Mouse (Mus musculus) liver, embryonic 14 days (tissue): ENCODE measurements around the gene Hbb-bs. TPM values are rescaled to one million over a fixed set of nuclear protein-coding genes. Genes with fewer than 3 reads are reported as not detected.

Experiments
- polyA plus RNA-seq: library from polyadenylated mRNA; depleted of rRNA; stranded (reverse); fragments of >200 nt; gene quantifications from 2 replicates; pipeline ENCODE4 v1.2.3, GENCODE M21; 2012; rRNA removed

Hbb-bs gene
- 210,584 and 218,066 TPM in 2 replicates for polyA plus RNA-seq

DNA sequence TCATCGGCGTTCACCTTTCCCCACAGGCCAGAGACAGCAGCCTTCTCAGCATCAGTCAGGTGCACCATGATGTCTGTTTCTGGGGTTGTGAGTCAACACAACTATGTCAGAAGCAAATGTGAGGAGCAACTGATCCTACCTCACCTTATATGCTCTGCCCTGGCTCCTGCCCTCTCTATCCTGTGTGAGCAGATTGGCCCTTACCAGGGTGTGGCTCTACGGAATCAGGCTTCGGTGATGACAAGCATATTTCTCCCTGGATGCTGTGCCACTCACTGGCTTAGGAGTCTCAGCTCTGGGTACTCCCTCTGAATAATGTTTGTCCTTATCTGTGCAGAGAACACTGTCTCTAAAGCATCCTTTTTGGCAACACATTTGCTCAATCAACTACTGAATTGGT is at the start of gene Hbb-bs:
TSS of gene Hbb-bs (minus strand) at position 289 of the 400 bp plus-strand sequence.

DNA sequence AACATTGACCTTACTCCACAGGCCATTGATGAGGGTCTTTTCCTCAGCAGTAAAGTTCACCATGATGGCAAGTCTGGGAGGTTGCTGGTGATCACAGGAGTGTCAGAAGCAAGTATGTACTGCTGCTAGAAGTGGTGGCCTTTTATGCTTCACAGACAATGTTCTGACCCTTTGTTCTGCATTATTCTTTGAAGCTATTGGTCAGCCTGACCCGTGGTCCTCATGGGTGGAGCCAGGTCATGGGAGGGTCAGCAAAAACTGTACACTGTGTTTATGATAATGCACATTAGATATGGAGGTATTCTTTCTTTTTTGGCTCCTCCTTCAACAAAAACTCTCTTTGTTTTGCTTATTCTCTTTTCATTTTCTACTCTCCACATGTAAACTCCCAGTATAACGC is 25.2 kb upstream of the Hbb-bs start, which contains the start of gene Hbb-y:
TSS of gene Hbb-y (minus strand) at position 127 of the 400 bp plus-strand sequence.

DNA sequence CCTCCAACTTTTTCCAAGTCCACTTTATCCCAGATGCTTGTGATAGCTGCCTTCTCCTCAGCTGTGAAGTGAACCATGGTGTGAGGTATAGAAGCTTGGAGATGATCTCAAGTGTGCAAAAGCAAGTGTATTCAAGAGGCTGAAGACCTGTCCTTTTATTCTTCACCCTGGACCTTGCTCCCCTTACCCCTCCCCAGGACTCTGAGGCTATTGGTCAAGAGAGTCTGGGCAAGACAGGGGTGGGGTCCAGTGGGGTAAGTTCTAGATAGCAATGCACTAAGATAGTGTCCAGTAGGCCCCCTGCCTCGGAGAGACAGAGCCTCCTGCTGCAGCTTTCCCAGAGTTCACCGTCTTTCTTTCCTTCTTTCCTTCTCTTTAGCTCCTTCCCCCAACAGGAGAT is 15.1 kb upstream of the Hbb-bs start, which contains the start of gene Hbb-bh1:
TSS of gene Hbb-bh1 (minus strand) at position 131 of the 400 bp plus-strand sequence.

DNA sequence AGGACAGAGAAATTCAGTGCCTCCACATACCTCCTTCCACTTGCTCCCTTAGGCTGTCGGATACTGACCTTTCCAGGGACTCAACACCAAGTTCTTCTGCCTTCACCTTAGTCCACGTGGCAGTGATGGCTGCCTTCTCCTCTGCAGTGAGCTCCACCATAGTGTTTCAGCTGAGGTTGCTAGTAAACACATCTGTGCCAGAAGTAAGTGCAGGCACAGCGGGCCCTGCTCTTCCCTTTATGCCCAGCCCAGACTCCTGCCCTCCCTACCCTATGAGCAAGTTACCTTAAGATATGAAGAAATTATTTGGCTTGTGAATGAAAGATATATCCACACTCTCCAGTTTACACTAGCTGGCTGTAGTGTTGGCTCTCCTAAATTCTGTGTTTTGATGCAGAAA is 12.4 kb upstream of the Hbb-bs start, which contains the start of gene Hbb-bh2:
TSS of gene Hbb-bh2 (minus strand) at position 253 of the 400 bp plus-strand sequence.

DNA sequence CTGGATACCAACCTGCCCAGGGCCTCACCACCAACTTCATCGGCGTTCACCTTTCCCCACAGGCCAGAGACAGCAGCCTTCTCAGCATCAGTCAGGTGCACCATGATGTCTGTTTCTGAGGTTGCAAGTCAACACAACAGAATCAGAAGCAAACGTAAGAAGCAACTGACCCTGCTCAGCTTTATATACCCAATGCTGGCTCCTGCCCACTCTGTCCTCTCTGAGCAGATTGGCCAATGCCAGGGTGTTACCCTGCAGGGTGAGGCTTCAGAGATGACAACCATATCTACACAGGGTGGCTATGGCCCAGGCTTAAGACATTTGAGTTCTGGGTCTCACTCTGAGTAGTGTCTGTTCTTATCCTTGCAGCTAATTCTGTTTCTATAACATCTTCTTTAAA is 14.1 kb downstream of the Hbb-bs start, which contains the start of gene Hbb-bt:
TSS of gene Hbb-bt (minus strand) at position 231 of the 400 bp plus-strand sequence.

DNA sequence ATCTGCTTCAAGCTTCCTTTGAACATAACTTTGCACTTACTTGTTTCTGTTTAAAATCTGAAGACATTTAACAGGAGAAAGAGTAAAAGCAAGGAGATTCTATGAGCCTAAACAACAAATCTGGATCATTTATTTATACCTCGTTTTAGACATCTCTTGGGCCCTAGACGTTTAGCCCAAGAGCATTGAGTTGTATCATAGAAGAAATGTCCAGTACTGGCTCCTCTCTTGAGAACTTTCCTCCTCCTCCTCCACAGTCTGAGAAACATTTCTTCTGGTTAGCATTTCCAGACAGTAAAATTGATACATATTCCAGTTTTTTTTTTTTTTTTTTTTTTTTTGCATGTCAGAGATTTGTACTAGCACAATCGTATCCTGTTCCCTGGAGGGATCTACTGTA is 36.2 kb downstream of the Hbb-bs start, which contains the start of gene Olfr67:
TSS of gene Olfr67 (minus strand) at position 101 of the 400 bp plus-strand sequence.

DNA sequence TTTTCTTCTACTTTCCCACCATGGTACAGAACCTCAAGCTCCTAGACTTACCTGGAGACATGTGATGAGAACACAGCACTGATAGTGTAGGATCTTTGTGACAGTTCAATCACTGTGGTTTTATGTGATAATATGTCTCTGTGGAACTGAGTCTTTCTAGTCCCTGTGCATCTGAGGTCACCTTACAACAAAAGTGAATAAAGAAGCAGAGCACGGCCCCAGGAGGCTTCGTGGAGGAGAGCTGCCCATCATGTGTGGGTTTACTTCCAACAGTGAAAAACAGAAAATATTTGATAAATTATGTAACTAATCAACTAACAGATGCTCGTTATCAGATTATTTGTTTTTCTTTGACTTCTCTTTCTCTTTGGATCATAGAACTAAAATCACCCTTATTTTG is 48.3 kb downstream of the Hbb-bs start, which contains the start of gene Olfr68:
TSS of gene Olfr68 (minus strand) at position 101 of the 400 bp plus-strand sequence.

Other genes starting within 250 kb of the Hbb-bs start
- not detected in 2 replicates for gene Olfr618, start 238.0 kb downstream of the Hbb-bs start, polyA plus RNA-seq
- not detected in 2 replicates for gene Olfr619, start 227.5 kb downstream of the Hbb-bs start, polyA plus RNA-seq
- gene Olfr620, start 215.6 kb downstream of the Hbb-bs start, polyA plus RNA-seq, result not detected in 2 replicates
- 0.02 TPM in 1 of 2 replicates, not detected in the other for gene Olfr622, start 185.4 kb downstream of the Hbb-bs start, polyA plus RNA-seq
- not detected in 2 replicates for gene Olfr623, start 164.4 kb downstream of the Hbb-bs start, polyA plus RNA-seq
- under 0.01 TPM in 2 replicates for gene Olfr624, start 156.9 kb downstream of the Hbb-bs start, polyA plus RNA-seq
- gene Olfr625-ps1, start 145.4 kb downstream of the Hbb-bs start, polyA plus RNA-seq, result not detected in 2 replicates
- not detected in 2 replicates for gene Olfr243, start 113.4 kb downstream of the Hbb-bs start, polyA plus RNA-seq
- gene Olfr628, start 97.7 kb downstream of the Hbb-bs start, polyA plus RNA-seq, result not detected in 2 replicates
- gene Olfr629, start 83.2 kb downstream of the Hbb-bs start, polyA plus RNA-seq, result 0.06 and 0.08 TPM in 2 replicates
- gene Olfr630, start 70.8 kb downstream of the Hbb-bs start, polyA plus RNA-seq, result 0.03 TPM in 2 replicates
- 0.01 TPM in 1 of 2 replicates, not detected in the other for gene Olfr69, start 56.5 kb downstream of the Hbb-bs start, polyA plus RNA-seq
- gene Olfr68, start 48.4 kb downstream of the Hbb-bs start, polyA plus RNA-seq, result 0.06 and 0.08 TPM in 2 replicates
- gene Olfr67, start 36.3 kb downstream of the Hbb-bs start, polyA plus RNA-seq, result 0.01 and 0.02 TPM in 2 replicates
- gene Hbb-bt, start 14.1 kb downstream of the Hbb-bs start, polyA plus RNA-seq, result 72,714 and 77,546 TPM in 2 replicates
- 0.17 and 0.27 TPM in 2 replicates for gene Hbb-bh2, start 12.4 kb upstream of the Hbb-bs start, polyA plus RNA-seq
- gene Hbb-bh1, start 15.1 kb upstream of the Hbb-bs start, polyA plus RNA-seq, result 208 and 218 TPM in 2 replicates
- gene Hbb-y, start 25.1 kb upstream of the Hbb-bs start, polyA plus RNA-seq, result 398 and 559 TPM in 2 replicates
- 0.01 and 0.05 TPM in 2 replicates for gene Olfr66, start 58.2 kb upstream of the Hbb-bs start, polyA plus RNA-seq
- gene Olfr64, start 66.4 kb upstream of the Hbb-bs start, polyA plus RNA-seq, result not detected in 2 replicates
- gene Olfr65, start 75.4 kb upstream of the Hbb-bs start, polyA plus RNA-seq, result not detected in 2 replicates
- 0.45 and 0.77 TPM in 2 replicates for gene Olfr631, start 100.7 kb upstream of the Hbb-bs start, polyA plus RNA-seq
- 1.6 and 1.8 TPM in 2 replicates for gene Olfr632, start 106.3 kb upstream of the Hbb-bs start, polyA plus RNA-seq
- 0.02 and 0.09 TPM in 2 replicates for gene Olfr633, start 116.3 kb upstream of the Hbb-bs start, polyA plus RNA-seq
- gene Olfr635, start 143.1 kb upstream of the Hbb-bs start, polyA plus RNA-seq, result under 0.01 TPM in 2 replicates
- gene Olfr638, start 170.7 kb upstream of the Hbb-bs start, polyA plus RNA-seq, result 0.05 TPM in 2 replicates
- not detected in 2 replicates for gene Olfr639, start 189.2 kb upstream of the Hbb-bs start, polyA plus RNA-seq
- gene Olfr640, start 197.5 kb upstream of the Hbb-bs start, polyA plus RNA-seq, result not detected in 2 replicates
- not detected in 2 replicates for gene Olfr641, start 207.3 kb upstream of the Hbb-bs start, polyA plus RNA-seq
- not detected in 2 replicates for gene Olfr642, start 224.6 kb upstream of the Hbb-bs start, polyA plus RNA-seq
- gene 4930516K23Rik, start 233.3 kb upstream of the Hbb-bs start, polyA plus RNA-seq, result not detected in 2 replicates
- gene Olfr644, start 243.8 kb upstream of the Hbb-bs start, polyA plus RNA-seq, result not detected in 2 replicates